Mouse (Mus musculus): ENCODE data around the gene Tmc2. TPM values are rescaled to one million over a fixed set of nuclear protein-coding genes. Genes with fewer than 3 reads are reported as not detected.

The Tmc2 gene
- polyA plus RNA-seq, 1 experiment from 2014 or later: not detected

DNA sequence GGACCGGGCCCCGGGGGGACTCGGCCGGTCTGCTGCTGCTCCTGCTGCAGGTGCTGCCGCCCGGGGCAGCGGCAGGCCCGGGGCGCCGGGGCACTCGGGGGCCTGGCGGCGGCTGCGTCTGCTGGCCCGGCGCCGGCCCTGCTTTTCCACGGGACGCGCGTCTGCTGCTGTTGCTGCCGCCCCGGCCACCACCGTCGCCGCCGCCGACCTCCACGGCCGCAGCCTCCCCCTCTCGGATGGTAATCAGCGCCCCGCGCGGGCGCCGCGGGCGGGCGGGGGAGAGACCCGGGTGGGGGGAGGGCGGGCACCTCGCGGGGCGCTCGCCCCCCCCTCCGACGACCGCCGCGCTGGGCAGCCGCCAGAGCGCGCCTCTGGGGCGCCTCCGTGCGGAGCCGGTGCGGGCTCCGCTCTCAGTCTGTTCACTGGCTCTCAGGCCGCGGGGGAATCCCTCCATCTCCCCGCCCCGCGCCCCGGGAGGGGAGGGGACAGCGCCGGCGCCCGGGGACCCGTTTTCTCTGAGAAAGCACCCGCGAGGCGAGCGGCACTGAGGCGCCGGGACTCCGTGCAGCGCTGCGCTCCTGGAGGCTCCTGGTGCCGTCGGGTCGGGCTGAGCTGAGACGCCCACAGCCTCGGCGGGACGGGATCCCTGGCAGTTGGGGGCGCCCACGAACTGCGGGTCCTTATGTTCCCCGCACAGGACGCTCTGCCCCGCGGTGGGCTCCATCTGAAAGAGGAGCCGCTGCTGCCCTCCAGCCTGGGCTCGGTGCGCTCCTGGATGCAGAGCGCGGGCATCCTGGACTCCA lies 100.5 kb downstream of the Tmc2 start:
- Histone ChIP-seq H3K4me1 (replicated peaks; ENCODE audit: control insufficient read depth, insufficient read depth) (no peaks in the 10 kb centered on the region), H3K27me3 (ENCODE audit: control insufficient read depth, insufficient read depth, low read length) (no peaks in the 10 kb centered on the region), H3K27ac (replicated peaks) (peak overlapping the region; percentile 58; the same call in 1 of the 2 replicates), H3K4me3 (ENCODE audit: low read depth, low read length) (peak overlapping the region; percentile 68), H3K9ac (ENCODE audit: low read length) (peak overlapping the region; percentile 75), H3K36me3 (ENCODE audit: control insufficient read depth, insufficient read depth, low read length) (no peaks in the 10 kb centered on the region), H3K9me3 (ENCODE audit: control insufficient read depth, low read length) (no peaks in the 10 kb centered on the region), H3K4me2 (replicated peaks; ENCODE audit: low read depth) (peak overlapping the region; percentile 70)
- DNase-seq (ENCODE audit: low spot score) (peak; percentile 51), ATAC-seq (ENCODE audit: low FRiP score, low TSS enrichment) (peak; percentile 33; the same call in 1 of the 2 replicates)
- TF ChIP-seq CTCF (IDR thresholded peaks at IDR 0.05; ENCODE audit: low read depth) (peak; percentile 28; the same call in 1 of the 2 replicates), EP300 (optimal IDR thresholded peaks at IDR 0.05) (no peak)
- 0% methylated on average over 35 of the region's 99 CpGs for WGBS

- WGBS: 3% methylated on average over 20 of the region's 20 CpGs
- Histone ChIP-seq H3K4me1 (replicated peaks; ENCODE audit: control insufficient read depth, insufficient read depth) (no peaks in the 10 kb centered on the region), H3K9ac (ENCODE audit: low read length) (peak overlapping the region; percentile 75), H3K4me3 (ENCODE audit: low read depth, low read length) (peak overlapping the region; percentile 68), H3K27ac (replicated peaks) (no peak overlapping the region), H3K4me2 (replicated peaks; ENCODE audit: low read depth) (peak overlapping the region; percentile 70), H3K27me3 (ENCODE audit: control insufficient read depth, insufficient read depth, low read length) (no peaks in the 10 kb centered on the region), H3K36me3 (ENCODE audit: control insufficient read depth, insufficient read depth, low read length) (no peaks in the 10 kb centered on the region), H3K9me3 (ENCODE audit: control insufficient read depth, low read length) (no peaks in the 10 kb centered on the region)
- DNase-seq (ENCODE audit: low spot score): peak; percentile 23
- no peak for ATAC-seq (ENCODE audit: low FRiP score, low TSS enrichment)
- TF ChIP-seq EP300 (optimal IDR thresholded peaks at IDR 0.05) (no peak), CTCF (IDR thresholded peaks at IDR 0.05; ENCODE audit: low read depth) (no peak)
These were observed 101.2 kb downstream of the Tmc2 start for GRCm38 (mm10) chr2:130296134-130296745.

- Histone ChIP-seq H3K4me3 (ENCODE audit: low read depth, low read length) (no peak overlapping the region), H3K27ac (replicated peaks) (no peak overlapping the region), H3K9me3 (ENCODE audit: control insufficient read depth, low read length) (no peaks in the 10 kb centered on the region), H3K4me2 (replicated peaks; ENCODE audit: low read depth) (no peak overlapping the region), H3K27me3 (ENCODE audit: control insufficient read depth, insufficient read depth, low read length) (no peaks in the 10 kb centered on the region), H3K4me1 (replicated peaks; ENCODE audit: control insufficient read depth, insufficient read depth) (no peaks in the 10 kb centered on the region), H3K9ac (ENCODE audit: low read length) (no peak overlapping the region), H3K36me3 (ENCODE audit: control insufficient read depth, insufficient read depth, low read length) (no peaks in the 10 kb centered on the region)
- no peak for ATAC-seq (ENCODE audit: low FRiP score, low TSS enrichment)
- no peak for DNase-seq (ENCODE audit: low spot score)
- WGBS: 86% methylated on average over 9 of the region's 9 CpGs
- no peak for TF ChIP-seq CTCF (IDR thresholded peaks at IDR 0.05; ENCODE audit: low read depth)
These were observed 102.6 kb downstream of the Tmc2 start for GRCm38 (mm10) chr2:130297580-130297979.

DNA sequence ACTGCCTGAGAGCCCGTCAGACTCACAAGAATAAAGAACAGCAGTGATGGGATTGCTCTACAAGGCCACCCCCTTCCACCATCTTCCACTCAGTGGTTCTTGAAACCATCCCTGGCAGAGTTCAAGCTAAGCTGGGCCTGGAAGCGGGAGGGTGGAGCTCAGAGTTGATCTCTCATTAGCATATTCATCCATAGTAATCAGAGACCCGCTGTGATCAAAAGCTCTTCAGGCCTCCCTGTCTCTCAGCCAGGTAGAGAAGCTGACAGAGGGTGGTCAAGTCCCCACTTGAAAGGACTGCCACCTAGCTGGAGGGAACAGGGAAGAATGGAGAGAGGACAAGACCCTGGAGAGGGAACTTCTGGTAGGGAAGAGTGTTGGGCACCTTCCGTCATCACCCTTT lies 108.0 kb downstream of the Tmc2 start:
- WGBS: 69% methylated on average over 4 of the region's 4 CpGs
- no peaks in the 10 kb centered on the region for H3K9me3 ChIP-seq (ENCODE audit: control insufficient read depth, low read length)
- no peak overlapping the region for H3K27ac ChIP-seq (replicated peaks)
- ATAC-seq (ENCODE audit: low FRiP score, low TSS enrichment): no peak
- no peak overlapping the region for H3K9ac ChIP-seq (ENCODE audit: low read length)
- no peak overlapping the region for H3K4me2 ChIP-seq (replicated peaks; ENCODE audit: low read depth)
- no peaks in the 10 kb centered on the region for H3K36me3 ChIP-seq (ENCODE audit: control insufficient read depth, insufficient read depth, low read length)
- no peak overlapping the region for H3K4me3 ChIP-seq (ENCODE audit: low read depth, low read length)
- no peak for DNase-seq (ENCODE audit: low spot score)
- no peaks in the 10 kb centered on the region for H3K4me1 ChIP-seq (replicated peaks; ENCODE audit: control insufficient read depth, insufficient read depth)
- no peak for TF ChIP-seq EP300 (optimal IDR thresholded peaks at IDR 0.05)
- TF ChIP-seq CTCF (IDR thresholded peaks at IDR 0.05; ENCODE audit: low read depth): no peak
- no peaks in the 10 kb centered on the region for H3K27me3 ChIP-seq (ENCODE audit: control insufficient read depth, insufficient read depth, low read length)

Other genes starting within 250 kb of the Tmc2 start
- 6.3 and 7.9 TPM in 2 replicates for gene Tgm3, start 182.8 kb upstream of the Tmc2 start, polyA plus RNA-seq (2015; fragmentation: Nextera tagmentation; extraction: Ambion mirVana)
- not detected in 2 replicates for gene Tgm6, start 82.8 kb upstream of the Tmc2 start, polyA plus RNA-seq (2015; fragmentation: Nextera tagmentation; extraction: Ambion mirVana)
- 306 and 318 TPM in 2 replicates for gene Snrpb, start 15.8 kb upstream of the Tmc2 start, polyA plus RNA-seq (2015; fragmentation: Nextera tagmentation; extraction: Ambion mirVana)
- gene Nop56, start 79.2 kb downstream of the Tmc2 start, polyA plus RNA-seq (2015; fragmentation: Nextera tagmentation; extraction: Ambion mirVana): 98.2 and 104 TPM in 2 replicates
- 126 and 135 TPM in 2 replicates for gene Idh3b, start 89.4 kb downstream of the Tmc2 start, polyA plus RNA-seq (2015; fragmentation: Nextera tagmentation; extraction: Ambion mirVana)
- 1.1 and 1.3 TPM in 2 replicates for gene Ebf4, start 100.0 kb downstream of the Tmc2 start, polyA plus RNA-seq (2015; fragmentation: Nextera tagmentation; extraction: Ambion mirVana)
- 14.6 and 19.1 TPM in 2 replicates for gene Cpxm1, start 202.4 kb downstream of the Tmc2 start, polyA plus RNA-seq (2015; fragmentation: Nextera tagmentation; extraction: Ambion mirVana)
- gene Gm28372, start 210.0 kb downstream of the Tmc2 start, polyA plus RNA-seq (2015; fragmentation: Nextera tagmentation; extraction: Ambion mirVana): not detected in 2 replicates
- not detected in 2 replicates for gene 1700020A23Rik, start 210.1 kb downstream of the Tmc2 start, polyA plus RNA-seq (2015; fragmentation: Nextera tagmentation; extraction: Ambion mirVana)
- gene Tmem239, start 211.3 kb downstream of the Tmc2 start, polyA plus RNA-seq (2015; fragmentation: Nextera tagmentation; extraction: Ambion mirVana): not detected in 2 replicates
- 37.0 and 38.9 TPM in 2 replicates for gene Vps16, start 229.1 kb downstream of the Tmc2 start, polyA plus RNA-seq (2015; fragmentation: Nextera tagmentation; extraction: Ambion mirVana)
- 4.4 and 4.9 TPM in 2 replicates for gene Pced1a, start 229.5 kb downstream of the Tmc2 start, polyA plus RNA-seq (2015; fragmentation: Nextera tagmentation; extraction: Ambion mirVana)

Data from stomach, postnatal 0 days (tissue).